Mouse (Mus musculus): Measurements from ENCODE around the gene Cd4.

Cd4 gene

GRCm38 (mm10) chr6:124887986-124888385 is at the start of gene Cd4:
Gene Cd4, minus strand, starts transcription at chr6:124888221.
- no peak for TF ChIP-seq GATA4 (IDR thresholded peaks at IDR 0.05; ENCODE audit: insufficient replicate concordance, low read length)

- TF ChIP-seq GATA4 (IDR thresholded peaks at IDR 0.05; ENCODE audit: insufficient replicate concordance, low read length) = no peak
Measured at GRCm38 (mm10) chr6:124937493-124937892, 49.5 kb upstream of the Cd4 start.

GRCm38 (mm10) chr6:124936681-124937080 is 48.7 kb upstream of the Cd4 start:
- TF ChIP-seq GATA4 (IDR thresholded peaks at IDR 0.05; ENCODE audit: insufficient replicate concordance, low read length) = no peak

GRCm38 (mm10) chr6:124934670-124935069 is 46.6 kb upstream of the Cd4 start:
- no peak for TF ChIP-seq GATA4 (IDR thresholded peaks at IDR 0.05; ENCODE audit: insufficient replicate concordance, low read length)

- no peak for TF ChIP-seq GATA4 (IDR thresholded peaks at IDR 0.05; ENCODE audit: insufficient replicate concordance, low read length)
Measured at GRCm38 (mm10) chr6:124933127-124933526, 45.1 kb upstream of the Cd4 start.

GRCm38 (mm10) chr6:124932314-124932695 is 44.3 kb upstream of the Cd4 start:
- no peak for TF ChIP-seq GATA4 (IDR thresholded peaks at IDR 0.05; ENCODE audit: insufficient replicate concordance, low read length)

GRCm38 (mm10) chr6:124931525-124932313 is 43.7 kb upstream of the Cd4 start:
- no peak for TF ChIP-seq GATA4 (IDR thresholded peaks at IDR 0.05; ENCODE audit: insufficient replicate concordance, low read length)

- peak; percentile 40; the same call in 1 of the 2 replicates for TF ChIP-seq GATA4 (IDR thresholded peaks at IDR 0.05; ENCODE audit: insufficient replicate concordance, low read length)
Measured at GRCm38 (mm10) chr6:124930754-124931524, 42.9 kb upstream of the Cd4 start, which contains the start of gene Mlf2. Gene Mlf2, plus strand, starts transcription at chr6:124931386.

- TF ChIP-seq GATA4 (IDR thresholded peaks at IDR 0.05; ENCODE audit: insufficient replicate concordance, low read length) = no peak
Measured at GRCm38 (mm10) chr6:124930231-124930630, 42.2 kb upstream of the Cd4 start.

- TF ChIP-seq GATA4 (IDR thresholded peaks at IDR 0.05; ENCODE audit: insufficient replicate concordance, low read length) = no peak
Measured at GRCm38 (mm10) chr6:124925941-124926340, 37.9 kb upstream of the Cd4 start.

- no peak for TF ChIP-seq GATA4 (IDR thresholded peaks at IDR 0.05; ENCODE audit: insufficient replicate concordance, low read length)
Measured at GRCm38 (mm10) chr6:124925173-124925793, 37.3 kb upstream of the Cd4 start.

- no peak for TF ChIP-seq GATA4 (IDR thresholded peaks at IDR 0.05; ENCODE audit: insufficient replicate concordance, low read length)
Measured at GRCm38 (mm10) chr6:124921539-124921938, 33.5 kb upstream of the Cd4 start.

GRCm38 (mm10) chr6:124920318-124921085 is 32.5 kb upstream of the Cd4 start:
- no peak for TF ChIP-seq GATA4 (IDR thresholded peaks at IDR 0.05; ENCODE audit: insufficient replicate concordance, low read length)

GRCm38 (mm10) chr6:124919695-124920317 is 31.8 kb upstream of the Cd4 start, which contains the start of gene Ptms:
Gene Ptms, minus strand, starts transcription at chr6:124920103.
- peak; percentile 64; the same call in 1 of the 2 replicates for TF ChIP-seq GATA4 (IDR thresholded peaks at IDR 0.05; ENCODE audit: insufficient replicate concordance, low read length)
